Mouse (Mus musculus): ENCODE data around the gene Cdc123. TPM values are rescaled to one million over a fixed set of nuclear protein-coding genes. Genes with fewer than 3 reads are reported as not detected.

Cdc123 gene
- polyA plus RNA-seq, 1 experiment from 2014 or later: 140 TPM

DNA sequence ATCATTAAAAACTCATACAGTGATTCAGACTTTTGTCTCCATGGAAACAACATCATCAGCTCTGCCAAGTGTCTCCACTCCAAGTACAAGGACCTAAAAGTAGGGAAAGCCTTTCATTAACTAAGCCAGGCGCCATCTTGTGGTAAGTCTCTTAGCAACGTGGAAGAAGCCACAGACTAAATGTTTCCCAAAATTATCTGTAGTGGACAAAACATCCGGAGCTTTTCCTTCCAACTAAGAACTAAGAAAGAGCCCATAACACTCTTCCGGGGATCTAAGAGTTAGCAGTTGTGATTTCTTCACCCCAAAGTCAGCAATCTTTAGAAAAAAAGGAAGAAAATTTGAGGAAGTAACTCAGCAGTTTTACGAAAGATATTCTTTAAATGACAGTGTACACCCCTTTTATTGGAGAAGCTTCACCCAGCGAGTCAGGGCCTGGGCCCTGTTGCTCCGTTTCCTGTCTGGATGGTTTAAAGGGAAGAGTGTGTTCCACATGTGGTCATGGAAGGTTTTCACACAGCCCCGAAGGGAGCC lies 74.2 kb downstream of the Cdc123 start:
- in situ Hi-C loops (cut with MboI; ENCODE audit: low pct_unique_long_range_greater_than_20kb): loop anchor here (25.0 kb wide), 1 partner anchor 308 kb away; no protein-coding TSS in a partner anchor
- DNase-seq (ENCODE audit: low read depth, low spot score): no peak

DNA sequence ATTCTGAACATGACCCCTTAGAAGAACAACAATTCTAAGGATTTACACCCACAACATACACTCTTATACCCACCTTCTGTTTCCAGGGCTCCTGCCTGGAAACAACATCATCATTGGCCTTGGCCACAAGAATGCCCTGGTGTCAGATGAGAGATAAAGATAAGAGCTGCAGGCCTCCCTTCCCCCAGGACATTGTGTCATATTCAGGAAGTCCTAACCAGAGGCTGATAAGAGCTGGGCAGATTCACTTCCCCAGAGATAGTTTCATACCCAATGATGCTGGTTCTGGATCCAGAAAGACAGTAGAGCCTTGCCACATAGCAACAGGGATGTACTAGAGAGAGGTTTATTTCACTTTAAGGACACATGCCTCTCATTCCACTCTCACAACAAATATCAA lies 75.3 kb downstream of the Cdc123 start:
- POLR2A ChIA-PET: no interaction called here
- ATAC-seq (no peak), DNase-seq (ENCODE audit: low read depth, low spot score) (no peak)
- no peak for TF ChIP-seq CTCF (IDR thresholded peaks at IDR 0.05)
- in situ Hi-C loops (cut with MboI; ENCODE audit: low pct_unique_long_range_greater_than_20kb): loop anchor here (25.0 kb wide), 1 partner anchor 307 kb away; no protein-coding TSS in a partner anchor
- H3K27me3 ChIP-seq: peaks cover 4% of the 10 kb centered on the region
- CTCF ChIA-PET: interaction anchor here (1.0 to 2.2 kb wide), 6 partner anchors 20 to 679 kb away, joined by 3 to 9 read pairs (median 6); no protein-coding TSS in a partner anchor

More for the DNA sequence above, 74.2 kb downstream of the Cdc123 start:
- ATAC-seq: no peak
- H3K27me3 ChIP-seq: peaks cover 4% of the 10 kb centered on the region
- POLR2A ChIA-PET: no interaction called here
- TF ChIP-seq CTCF (IDR thresholded peaks at IDR 0.05): peak; percentile 66
- CTCF ChIA-PET: interaction anchor here (0.7 to 2.0 kb wide), 10 partner anchors 9 to 680 kb away, joined by 3 to 9 read pairs (median 4); no protein-coding TSS in a partner anchor

DNA sequence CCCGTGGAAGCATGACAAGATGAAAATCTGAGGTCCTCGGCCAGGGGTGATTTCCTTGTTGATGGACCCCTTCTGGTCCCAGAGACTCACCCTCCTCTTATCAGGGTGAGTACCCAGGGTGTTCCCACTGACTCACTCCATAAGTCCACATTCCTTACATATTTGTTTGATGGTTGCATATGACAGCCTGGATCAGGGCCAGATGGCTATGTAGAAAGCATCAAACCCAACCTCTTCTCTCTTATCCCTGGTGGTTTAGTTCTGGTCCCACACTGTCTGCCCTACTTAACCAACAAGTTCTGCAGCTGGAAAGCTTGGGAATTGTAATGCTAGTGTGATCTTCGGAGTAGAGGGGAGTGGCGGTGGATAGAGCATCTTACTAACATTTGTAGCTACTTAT lies 76.0 kb downstream of the Cdc123 start:
- ChIA-PET CTCF (interaction anchor here (1.0 to 2.2 kb wide), 2 partner anchors 20 to 52 kb away, joined by 3 to 7 read pairs; no protein-coding TSS in a partner anchor), POLR2A (no interaction called here)
- TF ChIP-seq CTCF (IDR thresholded peaks at IDR 0.05): no peak
- no peak for DNase-seq (ENCODE audit: low read depth, low spot score)
- in situ Hi-C loops (cut with MboI; ENCODE audit: low pct_unique_long_range_greater_than_20kb): loop anchor here (25.0 kb wide), 1 partner anchor 307 kb away; no protein-coding TSS in a partner anchor
- ATAC-seq: no peak
- peaks cover 4% of the 10 kb centered on the region for H3K27me3 ChIP-seq

DNA sequence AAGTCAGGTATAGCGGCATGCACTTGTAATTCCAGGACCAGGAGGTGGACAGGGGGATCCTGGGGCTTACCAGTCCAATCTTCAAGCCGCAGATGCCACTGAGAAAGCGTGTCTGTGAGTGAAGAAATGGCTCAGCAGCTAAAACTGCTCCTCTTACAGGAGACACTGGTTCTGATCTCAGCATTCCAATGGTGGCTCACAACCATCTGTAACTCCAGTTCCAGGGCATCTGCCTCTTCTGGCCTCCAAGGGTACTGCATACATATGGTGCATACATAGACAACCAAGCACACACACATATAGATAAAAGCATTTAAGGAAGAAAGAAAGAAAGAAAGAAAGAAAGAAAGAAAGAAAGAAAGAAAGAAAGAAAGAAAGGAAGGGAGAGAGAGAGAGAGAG lies 82.9 kb downstream of the Cdc123 start:
- POLR2A ChIA-PET: no interaction called here
- DNase-seq (ENCODE audit: low read depth, low spot score): no peak
- in situ Hi-C loops (cut with MboI; ENCODE audit: low pct_unique_long_range_greater_than_20kb): loop anchor here (25.0 kb wide), 1 partner anchor 300 kb away; no protein-coding TSS in a partner anchor
- H3K27me3 ChIP-seq: peaks cover 4% of the 10 kb centered on the region
- CTCF ChIA-PET: interaction anchor here (1.2 kb wide), 1 partner anchor 9 kb away, joined by 5 read pairs; no protein-coding TSS in a partner anchor
- ATAC-seq: no peak
- TF ChIP-seq CTCF (IDR thresholded peaks at IDR 0.05): peak; percentile 16

DNA sequence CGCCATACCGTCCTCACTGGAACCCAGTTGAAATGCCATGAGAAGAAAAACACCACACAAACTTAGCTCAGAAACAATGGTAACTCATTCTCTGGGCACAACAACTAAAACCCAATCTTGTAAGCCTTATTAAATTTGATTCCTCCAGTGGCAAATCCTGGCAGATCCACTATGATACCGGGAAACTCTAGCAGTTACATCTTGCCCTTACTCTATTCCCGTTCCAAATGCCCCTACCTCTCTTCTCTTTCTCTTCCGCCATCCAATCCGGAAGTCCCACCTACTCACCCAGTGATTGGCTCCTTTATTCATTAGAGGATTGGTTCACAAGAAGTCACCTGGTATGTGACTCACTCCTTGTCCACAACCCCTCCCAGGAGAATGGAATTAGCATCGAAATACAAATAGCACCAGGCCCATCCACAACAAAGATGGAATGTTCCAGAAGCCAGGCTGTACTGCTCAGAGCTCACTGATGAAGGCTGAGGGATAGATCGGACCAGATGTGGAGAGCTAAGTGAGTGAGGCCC lies 84.4 kb downstream of the Cdc123 start:
- ATAC-seq: no peak
- in situ Hi-C loops (cut with MboI; ENCODE audit: low pct_unique_long_range_greater_than_20kb): loop anchor here (25.0 kb wide), 1 partner anchor 298 kb away; no protein-coding TSS in a partner anchor
- POLR2A ChIA-PET: no interaction called here
- CTCF ChIA-PET: interaction anchor here (1.2 kb wide), 1 partner anchor 10 kb away, joined by 5 read pairs; no protein-coding TSS in a partner anchor
- DNase-seq (ENCODE audit: low read depth, low spot score): no peak
- TF ChIP-seq CTCF (IDR thresholded peaks at IDR 0.05): no peak
- no peaks in the 10 kb centered on the region for H3K27me3 ChIP-seq

DNA sequence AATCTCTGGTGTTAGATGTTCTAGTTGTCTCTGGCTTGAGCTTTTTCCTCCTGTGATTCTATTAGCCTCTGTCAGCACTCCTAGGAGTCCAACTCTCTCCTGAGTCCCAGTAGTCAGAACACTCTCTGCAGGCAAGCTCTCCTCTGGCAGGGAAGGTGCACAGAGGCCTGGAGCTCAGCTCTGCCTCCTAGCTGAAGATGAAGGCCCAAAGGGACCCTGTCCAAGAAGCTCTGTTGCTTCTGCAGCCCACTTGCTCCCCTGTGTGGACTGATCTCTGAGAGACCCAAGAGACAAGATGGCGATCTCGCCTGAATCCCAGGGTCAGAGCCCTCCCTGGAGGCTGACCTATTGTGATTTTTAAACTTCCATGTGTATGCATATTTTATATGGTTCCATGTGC lies 86.4 kb downstream of the Cdc123 start:
- no peak for TF ChIP-seq CTCF (IDR thresholded peaks at IDR 0.05)
- no peak for DNase-seq (ENCODE audit: low read depth, low spot score)
- in situ Hi-C loops (cut with MboI; ENCODE audit: low pct_unique_long_range_greater_than_20kb): loop anchor here (25.0 kb wide), 1 partner anchor 296 kb away; no protein-coding TSS in a partner anchor
- no peak for ATAC-seq
- no peaks in the 10 kb centered on the region for H3K27me3 ChIP-seq
- CTCF ChIA-PET: no interaction called here
- POLR2A ChIA-PET: no interaction called here

DNA sequence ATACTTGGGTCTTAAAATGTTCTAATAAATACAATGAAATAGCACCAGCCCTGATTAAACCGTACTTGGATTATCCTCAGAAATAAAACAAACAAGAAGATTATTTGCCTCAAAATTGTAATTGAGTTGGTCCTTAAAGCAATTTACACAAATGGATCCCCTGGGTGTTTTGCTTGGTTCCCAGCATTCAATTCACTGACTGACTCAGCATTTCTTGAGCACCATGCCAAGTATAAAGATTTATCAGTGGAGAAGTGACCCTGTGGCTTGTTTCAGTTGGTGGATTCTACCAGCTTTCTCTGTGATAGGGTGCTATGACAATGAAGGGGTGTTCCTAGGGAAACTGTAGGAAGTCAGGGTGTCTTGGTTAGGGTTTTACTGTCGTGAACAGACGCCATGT lies 94.1 kb downstream of the Cdc123 start:
- no peak for TF ChIP-seq CTCF (IDR thresholded peaks at IDR 0.05)
- no peak for ATAC-seq
- ChIA-PET CTCF (no interaction called here), POLR2A (no interaction called here)
- in situ Hi-C loops (cut with MboI; ENCODE audit: low pct_unique_long_range_greater_than_20kb): loop anchor here (25.0 kb wide), 1 partner anchor 289 kb away; no protein-coding TSS in a partner anchor
- DNase-seq (ENCODE audit: low read depth, low spot score): no peak
- H3K27me3 ChIP-seq: no peaks in the 10 kb centered on the region

DNA sequence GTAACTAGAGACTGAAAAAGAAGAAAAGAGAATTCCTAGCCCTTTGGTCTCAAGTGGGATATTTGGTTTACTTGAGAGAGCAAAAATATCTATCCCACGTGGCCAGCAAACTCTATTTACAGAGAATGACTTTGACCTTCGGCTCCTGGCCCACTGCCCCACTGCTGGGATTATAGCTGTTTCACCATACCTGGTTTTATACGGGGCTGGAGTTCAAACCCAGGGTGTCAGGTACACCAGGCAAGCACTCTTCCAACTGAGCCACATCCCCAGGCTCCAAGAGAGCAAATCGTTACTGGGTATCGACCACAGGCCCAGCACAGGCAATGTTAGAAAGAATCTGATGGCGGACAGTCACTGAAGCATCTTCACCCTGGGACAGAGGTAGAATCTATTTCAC lies 95.8 kb downstream of the Cdc123 start:
- in situ Hi-C loops (cut with MboI; ENCODE audit: low pct_unique_long_range_greater_than_20kb): no loop called here
- ATAC-seq (no peak), DNase-seq (ENCODE audit: low read depth, low spot score) (no peak)
- ChIA-PET CTCF (interaction anchor here (0.8 kb wide), 1 partner anchor 20 kb away, joined by 3 read pairs; no protein-coding TSS in a partner anchor), POLR2A (no interaction called here)
- no peaks in the 10 kb centered on the region for H3K27me3 ChIP-seq
- TF ChIP-seq CTCF (IDR thresholded peaks at IDR 0.05): no peak

DNA sequence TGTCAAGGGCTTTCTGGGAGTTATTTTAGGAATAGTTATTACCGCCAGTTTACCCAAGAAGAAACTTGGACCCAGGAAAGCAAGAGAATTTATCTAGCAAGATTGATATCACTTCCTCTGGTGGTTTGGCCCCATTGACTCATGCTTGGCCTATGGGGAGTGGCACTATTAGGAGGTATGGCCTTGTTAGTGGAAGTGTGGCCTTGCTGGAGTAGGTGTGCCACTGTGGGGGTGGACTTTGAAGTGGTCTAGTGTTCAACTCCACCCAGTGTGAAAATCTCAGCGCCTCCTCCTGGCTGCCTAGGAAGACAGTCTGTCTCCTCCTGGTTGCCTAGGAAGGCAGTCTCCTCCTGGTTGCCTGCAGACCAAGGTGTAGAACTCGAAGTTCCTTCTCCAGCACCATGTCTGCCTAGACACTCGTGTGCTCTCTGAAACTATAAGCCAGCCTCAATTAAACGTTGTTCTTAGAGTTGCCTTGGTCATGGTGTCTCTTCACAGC lies 97.4 kb downstream of the Cdc123 start:
- no peaks in the 10 kb centered on the region for H3K27me3 ChIP-seq
- DNase-seq (ENCODE audit: low read depth, low spot score): no peak
- no peak for ATAC-seq
- in situ Hi-C loops (cut with MboI; ENCODE audit: low pct_unique_long_range_greater_than_20kb): no loop called here
- TF ChIP-seq CTCF (IDR thresholded peaks at IDR 0.05): no peak
- CTCF ChIA-PET: interaction anchor here (1.1 kb wide), 1 partner anchor 17 kb away, joined by 3 read pairs; no protein-coding TSS in a partner anchor
- POLR2A ChIA-PET: no interaction called here

DNA sequence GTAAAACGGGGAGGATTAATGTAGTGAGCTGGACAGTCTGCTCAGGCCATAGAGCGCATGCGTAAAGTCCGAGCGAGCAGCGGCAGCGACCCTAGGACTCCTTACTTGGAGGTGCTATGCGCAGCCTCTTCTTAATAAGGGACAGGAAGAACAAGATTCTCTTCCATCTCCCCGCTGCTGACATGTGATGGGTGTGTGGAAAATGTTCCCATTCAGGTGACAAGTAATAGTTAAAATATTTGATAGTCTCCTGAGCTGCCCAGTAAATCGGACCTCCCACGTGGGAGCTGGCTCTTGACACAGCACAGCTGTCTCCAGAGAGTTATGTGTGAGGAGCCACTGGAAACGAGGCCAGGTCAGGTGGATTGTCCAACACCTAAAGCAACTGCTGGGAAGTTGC lies 98.4 kb downstream of the Cdc123 start:
- DNase-seq (ENCODE audit: low read depth, low spot score): no peak
- H3K27me3 ChIP-seq: no peaks in the 10 kb centered on the region
- TF ChIP-seq CTCF (IDR thresholded peaks at IDR 0.05): no peak
- CTCF ChIA-PET: interaction anchor here (1.1 kb wide), 1 partner anchor 18 kb away, joined by 3 read pairs; no protein-coding TSS in a partner anchor
- in situ Hi-C loops (cut with MboI; ENCODE audit: low pct_unique_long_range_greater_than_20kb): no loop called here
- POLR2A ChIA-PET: no interaction called here
- ATAC-seq: no peak

Other genes with a start within 250 kb of the Cdc123 start
- gene Camk1d, start 130.6 kb downstream of the Cdc123 start, polyA plus RNA-seq (2021): 2.0 TPM
- 67.3 TPM for gene Nudt5, start 145 bp downstream of the Cdc123 start, polyA plus RNA-seq (2021)
- 1.0 TPM for gene Gm13199, start 17.8 kb upstream of the Cdc123 start, polyA plus RNA-seq (2021)
- gene Sec61a2, start 50.3 kb upstream of the Cdc123 start, polyA plus RNA-seq (2021): 54.6 TPM
- 1.0 TPM for gene Dhtkd1, start 97.6 kb upstream of the Cdc123 start, polyA plus RNA-seq (2021)
- gene Upf2, start 106.3 kb upstream of the Cdc123 start, polyA plus RNA-seq (2021): 22.9 TPM